Mouse (Mus musculus): ENCODE measurements around the gene Lrfn1. TPM values are rescaled to one million over a fixed set of nuclear protein-coding genes. Genes with fewer than 3 reads are reported as not detected.

The Lrfn1 gene
- polyA plus RNA-seq, 1 experiment, result 2.5 TPM

DNA sequence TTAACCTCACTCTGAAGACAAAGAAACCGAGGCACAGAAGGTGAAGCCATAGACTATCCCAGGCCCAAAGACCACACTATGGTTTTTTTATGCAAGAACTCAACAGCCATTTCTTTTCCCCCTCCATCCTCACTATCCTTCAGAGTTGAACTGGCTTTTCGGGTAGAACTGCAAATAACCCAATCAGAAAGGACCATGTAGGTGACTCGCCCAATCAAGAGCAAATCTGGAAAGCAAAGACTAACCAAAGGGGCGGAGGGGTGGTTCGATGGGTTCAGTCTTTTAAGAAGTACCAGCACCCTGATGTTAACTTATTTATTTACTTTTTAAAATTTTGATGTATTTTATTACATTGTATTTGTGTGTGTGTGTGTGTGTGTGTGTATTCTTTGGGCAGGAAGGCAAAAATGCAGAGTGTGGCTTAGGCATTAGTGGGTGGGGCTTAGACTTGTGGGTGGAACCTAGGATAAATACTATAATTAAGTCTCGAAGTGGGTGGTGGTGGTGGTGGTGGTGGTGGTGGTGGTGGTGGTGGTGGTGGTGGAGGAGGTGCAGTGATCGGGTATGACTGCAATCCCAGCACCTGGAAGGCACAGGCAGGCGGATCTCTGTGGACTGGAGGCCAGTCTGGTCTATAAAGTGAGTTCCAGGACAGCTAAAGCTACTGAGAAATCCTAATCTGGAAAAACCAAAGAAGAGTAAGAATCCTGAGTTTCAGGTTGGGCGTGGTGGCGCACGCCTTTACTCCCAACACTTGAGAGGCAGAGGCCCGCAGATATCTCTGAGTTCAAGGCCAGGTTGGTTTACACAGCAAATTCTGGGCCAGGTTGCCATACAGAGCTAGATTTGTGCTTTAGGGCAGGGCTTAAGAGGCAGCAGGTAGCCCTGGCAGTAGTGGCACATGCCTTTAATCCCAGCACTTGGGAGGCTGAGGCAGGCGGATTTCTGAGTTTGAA is 3.6 kb upstream of the Lrfn1 start:
- no peak for DNase-seq
- WGBS, result 79% methylated on average over 13 of the region's 13 CpGs
- no peak overlapping the region for H3K4me3 ChIP-seq (ENCODE audit: insufficient read depth, low read depth, low read length)
- no peaks in the 10 kb centered on the region for H3K36me3 ChIP-seq (ENCODE audit: control insufficient read depth, insufficient read depth, low read length)
- no peaks in the 10 kb centered on the region for H3K4me1 ChIP-seq (ENCODE audit: control insufficient read depth, insufficient read depth, low read length)
- H3K27ac ChIP-seq (ENCODE audit: insufficient read depth, low read depth, low read length), result no peak overlapping the region
- TF ChIP-seq POLR2A (IDR thresholded peaks at IDR 0.05; ENCODE audit: low read depth, low read length) (no peak), CTCF (conservative IDR thresholded peaks at IDR 0.05; ENCODE audit: insufficient read depth, insufficient read length, low read depth, low read length) (no peak)
- no peaks in the 10 kb centered on the region for H3K27me3 ChIP-seq (replicated peaks; ENCODE audit: control insufficient read depth, insufficient read depth, low read length)

DNA sequence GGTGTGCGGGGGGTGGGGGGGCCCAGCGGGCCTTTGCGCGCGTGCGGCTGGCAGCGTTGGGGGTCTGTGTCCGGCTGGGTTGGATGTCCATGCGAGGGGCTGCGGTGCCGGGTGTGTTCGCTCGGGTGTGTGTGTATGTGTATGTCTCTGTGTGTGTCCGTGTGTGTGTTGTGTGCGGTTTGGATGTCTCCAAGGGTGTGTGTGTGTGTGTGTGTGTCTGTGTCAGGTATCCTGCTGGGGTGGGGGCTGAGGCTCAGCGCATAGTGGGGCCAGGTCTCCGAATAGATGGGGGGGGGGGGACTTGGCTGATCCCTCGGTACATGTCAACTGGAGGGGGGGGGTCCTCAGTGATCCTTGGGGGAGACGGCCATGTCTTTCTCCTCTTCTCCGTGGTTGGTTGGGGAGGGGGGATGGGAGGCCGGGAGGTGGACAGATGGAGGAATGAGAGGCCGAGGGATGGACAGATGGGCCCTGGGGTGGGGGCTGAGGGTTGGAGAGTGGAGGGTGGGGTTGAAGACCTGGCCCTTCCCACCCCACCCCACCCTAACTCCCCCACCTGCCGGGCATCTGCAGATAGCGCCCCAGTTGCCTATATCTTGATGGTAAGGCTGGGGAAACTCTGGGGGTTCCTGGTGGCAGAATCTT is 703 bp downstream of the Lrfn1 start:
- no peaks in the 10 kb centered on the region for H3K36me3 ChIP-seq (ENCODE audit: control insufficient read depth, insufficient read depth, low read length)
- WGBS, result 4% methylated on average over 24 of the region's 24 CpGs
- H3K27me3 ChIP-seq (replicated peaks; ENCODE audit: control insufficient read depth, insufficient read depth, low read length), result no peaks in the 10 kb centered on the region
- H3K27ac ChIP-seq (ENCODE audit: insufficient read depth, low read depth, low read length), result no peak overlapping the region
- DNase-seq, result no peak
- H3K4me1 ChIP-seq (ENCODE audit: control insufficient read depth, insufficient read depth, low read length), result no peaks in the 10 kb centered on the region
- H3K4me3 ChIP-seq (ENCODE audit: insufficient read depth, low read depth, low read length), result peak overlapping the region; percentile 78
- TF ChIP-seq CTCF (conservative IDR thresholded peaks at IDR 0.05; ENCODE audit: insufficient read depth, insufficient read length, low read depth, low read length) (no peak), POLR2A (IDR thresholded peaks at IDR 0.05; ENCODE audit: low read depth, low read length) (no peak)

DNA sequence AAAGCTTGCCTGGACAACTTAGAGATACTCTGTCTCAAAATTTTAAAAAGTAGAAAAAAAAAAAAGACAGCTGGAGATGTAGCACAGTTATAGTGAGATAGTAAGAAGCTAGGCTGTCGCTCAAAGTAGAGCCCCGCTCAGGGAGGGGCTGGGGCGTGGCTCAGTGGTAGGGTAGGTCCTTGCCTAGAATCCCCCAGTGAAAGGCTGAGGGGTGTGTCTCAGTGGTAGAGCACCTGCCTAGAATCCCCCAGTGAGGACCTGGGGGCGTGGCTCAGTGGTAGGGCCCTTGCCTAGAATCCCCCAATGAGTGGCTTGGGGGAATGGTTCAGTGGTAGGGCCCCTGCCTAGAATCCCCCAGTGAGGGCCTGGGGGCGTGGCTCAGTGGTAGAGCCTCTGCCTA is 8.6 kb downstream of the Lrfn1 start:
- Histone ChIP-seq H3K4me3 (ENCODE audit: insufficient read depth, low read depth, low read length) (no peak overlapping the region), H3K4me1 (ENCODE audit: control insufficient read depth, insufficient read depth, low read length) (no peaks in the 10 kb centered on the region), H3K36me3 (ENCODE audit: control insufficient read depth, insufficient read depth, low read length) (no peaks in the 10 kb centered on the region), H3K27me3 (replicated peaks; ENCODE audit: control insufficient read depth, insufficient read depth, low read length) (no peaks in the 10 kb centered on the region), H3K27ac (ENCODE audit: insufficient read depth, low read depth, low read length) (no peak overlapping the region)
- TF ChIP-seq CTCF (conservative IDR thresholded peaks at IDR 0.05; ENCODE audit: insufficient read depth, insufficient read length, low read depth, low read length) (no peak), POLR2A (IDR thresholded peaks at IDR 0.05; ENCODE audit: low read depth, low read length) (no peak)
- DNase-seq, result no peak
- 98% methylated on average over 5 of the region's 5 CpGs for WGBS

DNA sequence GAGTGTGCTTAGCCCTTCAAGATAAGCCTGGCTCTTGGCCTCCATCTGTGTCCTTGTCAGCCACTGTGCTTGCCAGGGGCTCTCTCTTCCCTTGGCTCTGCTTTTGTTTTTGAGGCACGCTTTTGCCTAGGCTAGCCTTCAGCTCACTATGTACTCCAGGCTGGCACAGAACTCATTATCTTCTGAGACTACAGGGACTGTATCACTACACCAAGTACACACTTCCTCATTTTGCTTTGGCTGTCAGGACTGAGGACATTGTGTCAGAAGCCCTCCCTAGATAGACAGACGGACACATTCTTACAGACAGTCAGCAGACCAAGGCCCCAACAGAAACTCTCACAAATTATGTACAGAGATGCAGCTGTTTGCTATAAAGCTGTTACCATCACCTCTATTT is 11.0 kb downstream of the Lrfn1 start:
- WGBS, result 98% methylated on average over 2 of the region's 2 CpGs
- no peaks in the 10 kb centered on the region for H3K4me1 ChIP-seq (ENCODE audit: control insufficient read depth, insufficient read depth, low read length)
- H3K27me3 ChIP-seq (replicated peaks; ENCODE audit: control insufficient read depth, insufficient read depth, low read length), result no peaks in the 10 kb centered on the region
- DNase-seq, result no peak
- H3K27ac ChIP-seq (ENCODE audit: insufficient read depth, low read depth, low read length), result no peak overlapping the region
- H3K36me3 ChIP-seq (ENCODE audit: control insufficient read depth, insufficient read depth, low read length), result no peaks in the 10 kb centered on the region
- no peak overlapping the region for H3K4me3 ChIP-seq (ENCODE audit: insufficient read depth, low read depth, low read length)
- no peak for TF ChIP-seq CTCF (conservative IDR thresholded peaks at IDR 0.05; ENCODE audit: insufficient read depth, insufficient read length, low read depth, low read length)

DNA sequence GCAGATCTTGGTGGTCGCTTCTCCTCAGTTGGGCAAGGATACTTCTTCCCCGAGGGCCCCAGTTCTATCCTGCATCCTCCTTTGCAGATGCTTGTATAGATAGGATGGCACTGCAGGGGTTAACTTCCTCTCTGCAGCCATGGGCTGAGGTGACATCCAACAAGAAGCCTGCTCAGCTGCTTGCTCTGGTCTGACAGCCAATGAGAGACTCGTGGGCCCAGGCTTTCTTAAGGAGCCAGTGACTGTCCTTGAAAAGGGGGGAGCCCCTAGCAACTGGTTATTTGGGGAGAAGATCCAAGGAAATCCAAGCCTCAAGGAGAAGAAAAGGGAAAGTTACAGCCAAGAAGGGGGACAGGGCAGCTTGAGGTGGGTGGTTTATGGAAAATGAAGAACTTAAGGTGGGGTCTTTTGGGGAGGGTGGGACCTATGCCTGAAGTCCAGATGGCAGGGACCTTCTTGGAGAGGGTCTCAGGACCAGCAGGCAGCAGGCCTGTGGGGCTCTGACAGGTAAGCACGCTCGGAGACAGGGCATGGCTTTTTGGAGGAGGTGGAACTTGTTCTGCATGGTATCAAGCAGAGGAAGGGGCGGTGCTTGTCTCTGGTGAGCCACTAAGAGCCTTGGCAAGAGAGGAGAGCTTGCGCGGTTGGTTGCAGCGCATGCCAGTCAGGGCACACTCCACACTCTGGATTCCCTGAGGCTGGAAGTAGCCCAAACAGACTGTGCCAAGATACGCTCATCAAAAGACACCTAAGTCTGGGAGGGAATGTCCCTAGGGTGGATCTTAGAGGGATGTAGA is 12.8 kb downstream of the Lrfn1 start:
- Histone ChIP-seq H3K27me3 (replicated peaks; ENCODE audit: control insufficient read depth, insufficient read depth, low read length) (no peaks in the 10 kb centered on the region), H3K4me3 (ENCODE audit: insufficient read depth, low read depth, low read length) (peak overlapping the region; percentile 13; the same call in 1 of the 2 replicates), H3K27ac (ENCODE audit: insufficient read depth, low read depth, low read length) (no peak overlapping the region), H3K4me1 (ENCODE audit: control insufficient read depth, insufficient read depth, low read length) (no peaks in the 10 kb centered on the region), H3K36me3 (ENCODE audit: control insufficient read depth, insufficient read depth, low read length) (no peaks in the 10 kb centered on the region)
- TF ChIP-seq POLR2A (IDR thresholded peaks at IDR 0.05; ENCODE audit: low read depth, low read length) (no peak), CTCF (conservative IDR thresholded peaks at IDR 0.05; ENCODE audit: insufficient read depth, insufficient read length, low read depth, low read length) (no peak)
- 52% methylated on average over 10 of the region's 10 CpGs for WGBS
- peak; percentile 80 for DNase-seq

DNA sequence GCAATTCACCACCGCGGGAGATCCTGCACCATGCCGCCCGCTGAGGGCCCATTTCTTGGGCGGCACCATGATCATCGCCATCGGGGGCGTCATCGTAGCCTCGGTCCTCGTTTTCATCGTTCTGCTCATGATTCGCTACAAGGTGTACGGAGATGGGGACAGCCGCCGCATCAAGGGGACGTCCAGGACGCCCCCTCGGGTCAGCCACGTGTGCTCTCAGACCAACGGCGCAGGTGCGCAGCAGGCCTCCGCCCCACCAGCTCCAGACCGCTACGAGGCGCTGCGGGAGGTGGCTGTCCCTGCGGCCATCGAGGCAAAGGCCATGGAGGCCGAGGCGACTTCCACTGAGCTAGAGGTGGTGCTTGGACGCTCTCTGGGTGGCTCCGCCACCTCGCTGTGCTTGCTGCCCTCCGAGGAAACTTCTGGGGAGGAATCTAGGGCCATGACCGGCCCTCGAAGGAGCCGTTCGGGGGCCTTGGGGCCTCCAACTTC is 15.0 kb downstream of the Lrfn1 start:
- 33% methylated on average over 40 of the region's 40 CpGs for WGBS
- H3K4me3 ChIP-seq (ENCODE audit: insufficient read depth, low read depth, low read length), result peak overlapping the region; percentile 62; the same call in 1 of the 2 replicates
- no peaks in the 10 kb centered on the region for H3K36me3 ChIP-seq (ENCODE audit: control insufficient read depth, insufficient read depth, low read length)
- H3K27me3 ChIP-seq (replicated peaks; ENCODE audit: control insufficient read depth, insufficient read depth, low read length), result no peaks in the 10 kb centered on the region
- H3K4me1 ChIP-seq (ENCODE audit: control insufficient read depth, insufficient read depth, low read length), result no peaks in the 10 kb centered on the region
- TF ChIP-seq POLR2A (IDR thresholded peaks at IDR 0.05; ENCODE audit: low read depth, low read length) (no peak), CTCF (conservative IDR thresholded peaks at IDR 0.05; ENCODE audit: insufficient read depth, insufficient read length, low read depth, low read length) (no peak)
- H3K27ac ChIP-seq (ENCODE audit: insufficient read depth, low read depth, low read length), result no peak overlapping the region
- DNase-seq, result no peak
